Mouse (Mus musculus) gonadal fat pad, adult 2 months (tissue): Measurements from ENCODE around the gene Phactr1. TPM values are rescaled to one million over a fixed set of nuclear protein-coding genes. Genes with fewer than 3 reads are reported as not detected.

ENCODE experiments used
- DNase-seq: peaks from one replicate; pipeline ENCODE4 v3.0.0-alpha.2; 2012; ENCODE audit warnings: low read depth
- polyA plus RNA-seq: library from polyadenylated mRNA; depleted of rRNA; stranded (reverse); fragments of >200 nt; gene quantifications from 2 replicates; pipeline ENCODE4 v1.2.3, GENCODE M21; 2012

The Phactr1 gene
- polyA plus RNA-seq, 1 experiment: 5.3 TPM

DNA sequence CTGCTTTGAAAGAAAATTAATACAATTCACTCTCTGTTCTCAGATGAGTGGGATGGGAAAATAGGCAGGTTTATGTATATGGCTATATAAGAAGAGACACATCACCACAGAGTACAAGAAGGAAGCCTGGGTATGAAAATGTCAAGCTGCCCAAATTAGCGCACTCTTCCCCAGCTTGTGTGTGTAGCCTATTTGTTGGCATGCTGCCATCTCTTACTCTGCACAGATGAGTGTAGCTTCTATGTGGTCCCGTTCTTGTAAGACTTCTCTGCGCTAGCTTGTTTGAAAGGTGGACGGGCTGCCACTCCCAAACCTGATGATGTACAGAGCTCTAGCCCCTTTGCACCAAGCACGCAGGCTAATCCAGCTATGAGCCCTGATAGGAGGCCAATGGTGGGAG lies 78.7 kb downstream of the Phactr1 start:
- no peak for DNase-seq

DNA sequence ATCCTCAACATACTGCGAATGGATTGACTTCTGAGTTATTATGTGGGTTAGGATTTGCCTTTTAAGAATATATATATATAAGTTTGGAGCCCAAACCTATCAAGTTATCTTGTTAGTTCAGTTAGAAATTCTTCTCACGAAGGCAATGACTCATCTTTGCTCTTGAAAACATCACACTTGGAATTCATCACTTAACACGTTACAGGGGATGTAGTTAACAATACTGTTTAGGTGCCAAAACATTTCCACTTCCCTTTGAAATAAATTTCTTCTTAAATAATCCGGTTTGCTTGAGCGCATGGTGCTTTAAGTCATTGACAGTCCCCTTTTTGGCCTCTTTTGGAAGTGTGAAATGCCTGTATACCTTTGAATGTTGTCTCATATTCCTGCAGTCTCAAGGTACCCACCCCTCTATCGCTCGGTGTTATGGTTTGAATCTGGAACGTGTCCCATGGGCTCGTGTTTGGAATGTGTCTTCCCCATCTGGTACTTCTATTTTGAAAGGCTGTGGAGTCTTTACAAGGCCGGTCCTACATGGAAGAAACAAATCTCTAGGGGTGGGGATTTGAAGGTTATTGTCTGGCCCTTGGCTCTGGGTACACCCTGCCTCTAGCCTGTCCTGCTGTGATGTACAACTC lies 80.6 kb downstream of the Phactr1 start:
- no peak for DNase-seq

DNA sequence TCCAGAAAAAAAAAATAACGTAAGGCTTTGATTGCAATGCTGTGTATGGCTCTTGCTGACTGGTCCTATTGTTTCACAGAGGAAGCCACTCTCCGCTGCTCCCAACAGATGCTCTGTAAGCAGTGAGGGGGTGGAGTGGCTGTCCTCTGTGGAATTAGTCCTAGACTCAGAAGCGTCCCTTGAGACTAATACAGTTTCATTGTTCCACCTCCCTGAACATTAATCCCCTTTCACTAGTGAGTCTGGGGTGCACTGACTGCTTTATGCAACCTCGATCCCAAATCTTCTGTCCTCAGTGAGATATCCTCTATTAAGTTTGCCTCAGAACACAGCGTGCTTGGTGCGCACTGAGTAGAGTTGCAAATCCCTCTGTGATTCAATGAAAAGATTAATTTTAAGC lies 91.9 kb downstream of the Phactr1 start:
- DNase-seq: no peak

DNA sequence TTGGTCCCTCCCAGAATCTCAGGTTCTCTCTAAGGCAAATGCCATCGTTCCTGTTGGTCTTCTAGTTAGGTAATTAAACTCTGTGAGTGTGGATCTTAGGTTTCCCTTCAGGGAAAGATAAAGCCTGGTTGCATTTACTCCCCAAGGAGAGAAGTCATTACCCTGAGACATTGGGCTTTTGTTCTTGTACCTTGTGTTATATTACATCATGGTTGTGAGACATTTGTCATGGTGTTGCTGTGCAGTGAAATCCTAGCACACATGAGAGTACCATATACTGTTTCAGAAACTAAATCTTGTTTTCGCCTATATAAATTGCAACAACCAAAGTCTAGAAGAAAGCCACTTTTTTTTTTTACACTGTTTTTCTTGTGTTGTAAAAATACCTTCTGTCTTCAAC lies 93.6 kb downstream of the Phactr1 start:
- no peak for DNase-seq

DNA sequence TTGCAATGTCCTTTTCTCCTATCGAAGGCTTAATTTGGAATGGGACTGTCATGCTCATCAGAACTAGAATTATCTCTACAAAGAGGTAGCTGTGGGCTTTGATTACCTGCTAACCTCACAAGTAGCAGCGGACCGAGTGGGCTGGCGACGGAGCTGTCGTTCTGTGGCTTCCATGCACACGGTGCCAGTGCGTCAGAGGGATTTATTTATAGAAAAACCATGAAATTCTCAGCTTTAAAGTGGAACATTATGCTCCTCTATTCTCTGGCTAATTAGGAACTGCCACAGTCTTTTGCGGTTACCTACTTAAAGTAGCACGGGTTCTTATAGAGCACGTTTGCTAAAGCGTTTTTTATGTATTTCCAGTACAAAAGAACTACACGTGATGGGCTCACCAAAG lies 101.7 kb downstream of the Phactr1 start:
- DNase-seq: no peak

DNA sequence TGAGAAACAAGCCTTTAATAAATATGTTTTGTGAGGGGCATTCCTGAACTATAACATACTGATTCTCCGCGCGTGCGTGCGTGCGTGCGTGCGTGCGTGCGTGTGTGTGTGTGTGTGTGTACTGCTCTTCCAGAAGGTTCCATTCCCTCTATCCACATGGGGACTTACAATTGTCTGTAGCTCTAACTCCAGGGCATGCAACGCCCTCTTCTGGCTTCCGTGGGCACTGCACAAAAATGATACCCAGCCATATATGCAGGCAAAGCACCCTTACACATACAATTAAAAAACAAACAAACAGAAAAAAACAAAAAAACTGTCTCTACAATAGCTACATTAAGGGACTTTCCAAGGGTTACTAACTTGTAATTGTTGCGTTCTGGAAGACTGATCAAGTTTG lies 108.8 kb downstream of the Phactr1 start:
- no peak for DNase-seq

DNA sequence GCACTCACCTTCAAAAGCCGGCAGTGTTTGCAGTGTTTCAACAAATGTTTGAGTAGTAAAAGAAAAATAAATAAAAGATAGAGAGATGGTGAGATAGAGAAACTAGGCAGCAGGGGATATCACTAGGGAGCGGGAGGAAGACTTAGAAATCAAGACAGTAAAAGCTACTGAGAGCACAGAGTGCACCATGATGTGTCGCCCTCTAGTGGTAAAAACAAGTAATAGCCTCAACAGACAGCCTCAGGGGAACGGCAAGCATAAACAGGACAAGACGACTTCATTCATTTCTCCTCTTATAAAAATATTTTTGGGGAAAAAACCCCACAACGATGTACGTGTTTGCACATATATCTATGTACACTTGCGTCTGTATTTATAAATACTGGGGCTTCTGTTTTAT lies 111.9 kb downstream of the Phactr1 start:
- DNase-seq: no peak

DNA sequence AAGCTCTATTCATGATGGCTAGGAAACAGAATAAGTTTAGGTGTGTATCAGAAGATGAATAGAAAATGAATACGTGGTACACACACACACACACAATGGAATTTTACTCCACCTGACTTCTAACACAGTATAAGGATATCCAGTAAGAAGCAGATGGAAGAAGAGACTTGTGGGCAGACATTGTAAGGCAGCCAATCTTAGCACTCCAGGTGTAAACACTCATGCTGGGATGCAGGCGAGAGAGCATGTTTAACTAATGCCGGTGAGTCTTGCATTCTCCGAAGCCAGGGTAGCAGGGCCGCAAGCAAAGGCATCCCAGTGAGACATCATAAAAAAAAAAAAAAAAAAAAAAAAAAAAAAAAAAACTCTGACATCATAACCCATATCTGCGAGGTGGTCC lies 120.1 kb downstream of the Phactr1 start:
- no peak for DNase-seq

DNA sequence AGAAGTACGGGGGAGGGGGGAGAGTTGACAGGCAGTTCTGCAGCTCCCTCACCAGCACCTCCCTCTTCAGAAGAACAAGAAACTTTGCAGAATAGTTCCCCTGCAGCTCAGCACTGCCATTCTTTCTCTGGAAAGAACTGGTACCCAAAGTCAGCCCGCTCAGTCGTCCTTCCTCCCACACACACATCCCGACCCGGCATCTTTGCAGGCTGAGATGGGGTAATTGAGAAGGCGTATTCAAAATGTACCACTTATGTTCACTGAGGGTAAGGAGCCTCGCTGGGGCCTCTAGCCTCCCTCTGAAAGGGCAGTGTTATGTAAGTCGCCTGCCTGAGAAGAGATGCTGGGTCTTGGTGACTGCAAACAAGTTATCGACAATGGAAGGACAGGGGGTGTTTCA lies 123.9 kb downstream of the Phactr1 start:
- DNase-seq: no peak

DNA sequence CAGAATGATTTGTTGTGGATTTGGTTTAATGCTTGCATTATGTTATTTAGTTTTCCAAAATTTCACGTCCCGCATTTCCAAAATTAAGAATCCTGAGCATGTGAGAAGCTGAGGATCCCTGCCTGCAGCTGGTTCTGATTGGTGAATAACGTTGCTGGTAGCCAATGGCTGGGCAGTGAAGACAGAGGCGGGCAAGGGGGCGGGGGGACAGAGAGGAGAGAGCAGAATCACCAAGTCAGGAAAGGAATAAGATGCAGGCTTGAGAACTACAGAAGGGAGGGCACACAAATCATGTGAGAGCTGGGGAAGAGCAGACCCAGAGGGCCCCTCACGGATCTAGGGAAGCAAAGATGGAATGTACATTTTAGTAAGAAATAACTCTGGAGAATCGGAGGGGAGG lies 132.3 kb downstream of the Phactr1 start:
- DNase-seq: no peak

DNA sequence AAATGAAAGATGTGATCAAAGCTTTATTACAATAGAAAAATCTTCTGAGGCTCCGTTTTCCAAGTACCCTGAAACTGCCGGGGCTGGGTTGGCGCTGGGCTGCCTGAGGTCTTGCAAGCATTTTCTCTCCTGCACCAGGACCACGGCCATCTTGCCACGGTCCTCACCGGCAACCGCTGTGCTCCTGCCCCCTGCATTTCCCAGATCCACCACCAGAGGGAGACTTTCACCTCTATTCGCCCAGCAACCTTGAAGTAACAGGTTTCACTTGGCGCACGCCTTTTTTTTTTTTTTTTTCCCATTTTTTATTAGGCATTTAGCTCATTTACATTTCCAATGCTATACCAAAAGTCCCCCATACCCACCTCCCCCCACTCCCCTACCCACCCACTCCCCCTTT lies 138.0 kb downstream of the Phactr1 start:
- DNase-seq: no peak

DNA sequence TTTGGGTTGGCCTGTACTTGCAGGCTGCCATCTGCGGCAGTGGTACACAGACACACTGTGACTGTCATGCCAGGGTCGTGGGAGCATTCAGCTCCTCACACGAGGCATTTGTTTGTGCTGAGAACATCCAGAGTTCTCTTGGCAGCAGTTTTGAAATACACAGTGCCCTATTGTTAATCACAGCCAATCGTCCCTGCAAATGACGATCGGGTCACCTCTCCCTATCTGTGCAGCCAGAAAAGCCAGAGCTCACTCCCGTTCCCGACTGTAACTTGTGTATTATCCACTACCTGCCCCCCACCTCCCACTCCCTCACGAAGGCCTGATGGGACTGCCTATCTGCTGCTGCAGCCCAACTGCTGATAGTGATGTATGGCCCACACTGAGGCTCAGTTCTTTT lies 140.1 kb downstream of the Phactr1 start:
- no peak for DNase-seq

DNA sequence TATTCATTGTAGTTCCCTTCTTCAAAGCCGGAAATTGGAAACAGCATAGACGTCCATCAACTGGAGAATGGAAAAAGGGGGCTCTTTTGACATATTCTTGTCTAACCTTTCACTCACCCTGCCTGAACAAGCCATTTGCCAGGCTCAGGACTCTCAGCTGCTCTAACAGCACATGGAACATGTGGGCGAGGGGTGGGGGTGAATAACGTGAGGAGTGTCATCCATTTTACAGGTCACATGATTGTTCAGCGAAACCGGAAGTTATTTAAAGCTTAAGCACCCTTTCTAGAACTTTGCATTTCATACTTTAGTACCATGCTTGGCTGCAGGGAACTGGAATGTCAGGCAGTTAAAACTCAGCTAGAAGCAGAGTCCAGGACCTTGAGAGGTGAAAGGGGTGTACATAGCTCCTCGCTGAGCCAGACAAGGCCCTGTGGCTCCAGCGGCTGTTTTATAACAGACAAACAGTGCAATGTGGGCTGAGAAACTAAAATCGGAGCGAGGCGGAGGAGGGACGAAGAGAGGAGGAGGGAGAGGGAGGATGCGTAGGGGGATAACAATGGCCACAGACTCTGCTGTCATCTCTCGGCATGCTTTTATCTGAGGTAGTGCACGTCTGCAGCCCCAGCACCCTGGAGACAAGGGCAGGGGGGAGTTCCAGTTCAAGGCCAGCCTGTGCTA lies 141.1 kb downstream of the Phactr1 start:
- no peak for DNase-seq

DNA sequence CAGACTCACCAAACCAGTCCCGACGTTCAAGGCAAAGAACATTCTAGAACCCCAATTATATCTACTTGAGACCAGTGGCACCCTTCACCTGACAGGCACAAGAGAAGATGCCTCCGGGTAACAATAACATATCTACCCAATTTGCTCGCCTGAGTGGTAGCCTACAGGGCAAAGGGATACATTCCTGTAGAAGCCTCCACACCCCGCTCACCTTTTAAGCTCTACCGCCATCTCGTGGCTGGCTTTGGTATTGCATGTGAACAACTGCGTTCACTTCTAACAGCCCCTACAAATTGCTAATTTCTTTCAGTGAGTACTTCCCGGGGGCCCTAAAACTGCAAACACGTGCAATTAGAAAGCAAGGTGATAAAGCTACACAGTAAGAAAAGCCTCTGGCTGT lies 142.1 kb downstream of the Phactr1 start:
- peak; percentile 9 for DNase-seq

DNA sequence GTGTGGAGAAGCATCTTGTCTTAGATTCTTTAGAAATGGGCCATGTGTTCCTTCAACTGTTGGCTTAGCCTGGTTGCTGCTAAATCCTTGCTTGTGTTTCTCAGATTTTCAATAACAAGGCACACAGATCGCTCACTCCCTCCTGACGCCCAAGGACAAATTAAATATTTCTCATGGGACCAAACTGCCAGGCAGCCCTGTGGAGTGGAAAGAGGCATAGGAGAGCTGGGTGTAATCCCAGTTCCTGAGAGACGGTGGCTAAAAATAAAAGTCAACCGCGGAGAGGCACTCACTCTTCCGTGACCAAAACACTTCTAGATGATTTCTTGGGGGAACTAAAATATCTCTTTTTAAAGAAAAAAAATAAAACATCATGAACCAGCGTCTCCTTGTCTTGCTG lies 143.5 kb downstream of the Phactr1 start:
- DNase-seq: no peak

DNA sequence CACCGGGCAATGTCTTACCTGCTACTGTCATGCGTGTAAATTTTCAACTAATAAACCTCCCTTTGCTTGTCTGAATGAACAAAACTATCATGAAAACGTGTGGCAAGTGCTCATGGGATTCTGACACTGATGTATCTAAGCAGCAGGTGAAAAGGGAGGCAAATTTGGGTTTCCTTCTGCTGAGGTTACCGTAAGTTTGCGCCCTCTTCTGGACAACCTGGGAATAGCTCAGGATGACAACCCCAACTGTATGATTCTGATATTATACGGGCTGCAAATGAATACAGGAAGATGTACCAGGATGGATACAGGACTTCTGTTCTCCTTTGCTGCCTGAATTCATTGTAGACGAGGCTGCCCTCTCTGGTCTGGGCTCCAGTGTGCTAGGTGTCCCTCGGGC lies 146.2 kb downstream of the Phactr1 start:
- DNase-seq: no peak

DNA sequence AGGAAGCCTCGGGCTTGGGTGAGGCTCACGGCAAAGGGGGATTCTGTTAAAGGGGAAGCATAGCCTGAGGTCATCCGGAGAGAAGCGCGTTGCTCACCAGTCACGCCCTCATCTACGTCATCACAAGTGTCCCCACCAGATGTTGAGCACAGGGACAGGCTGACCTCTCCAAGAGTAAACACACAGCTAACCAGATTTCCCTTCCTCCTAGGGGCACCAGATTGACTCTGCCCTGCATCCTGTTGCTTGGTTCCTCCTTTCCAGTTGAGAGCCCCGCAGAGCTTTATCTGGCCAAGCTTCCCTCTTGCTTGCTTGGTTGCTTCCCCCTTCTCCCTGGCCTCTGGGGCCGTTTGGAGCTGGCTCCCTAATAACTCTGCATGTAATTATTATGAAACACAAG lies 148.6 kb downstream of the Phactr1 start:
- no peak for DNase-seq

DNA sequence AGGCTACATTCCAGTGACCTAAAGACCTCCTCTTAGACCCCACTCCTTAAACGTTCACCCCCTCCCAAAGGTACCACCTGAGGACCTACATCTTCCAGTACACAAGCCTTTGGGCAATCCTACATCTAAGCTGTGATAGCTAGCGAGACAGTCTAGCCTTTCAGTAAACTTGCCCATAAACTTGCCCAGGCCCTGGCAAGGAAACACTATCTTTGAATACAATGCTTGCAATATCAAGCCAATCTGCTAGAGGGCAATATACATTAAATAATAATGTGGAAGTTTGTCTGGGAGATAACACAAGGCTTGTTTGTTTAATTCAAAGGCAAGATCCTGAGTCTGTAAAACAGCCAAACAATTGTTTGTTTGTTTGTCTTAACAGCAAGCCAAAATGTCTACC lies 155.0 kb downstream of the Phactr1 start:
- no peak for DNase-seq

DNA sequence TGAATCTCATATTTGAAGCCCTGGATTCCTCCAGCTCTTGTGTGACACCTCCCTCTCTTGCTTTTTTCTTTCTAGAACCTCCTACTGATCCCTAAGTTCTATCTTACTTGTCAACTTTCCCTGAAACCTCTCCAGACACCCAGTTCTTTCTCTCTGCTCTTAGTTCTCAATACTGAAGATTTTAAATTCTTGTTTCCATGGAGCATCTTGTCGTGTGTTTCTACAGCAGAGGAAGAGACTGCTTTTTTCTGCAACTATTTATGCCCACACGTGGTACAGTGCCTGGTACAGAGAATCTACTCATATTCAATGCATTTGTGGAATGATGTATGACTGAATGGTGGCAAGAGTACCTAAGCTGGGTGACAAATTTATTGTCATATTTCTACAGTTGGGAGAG lies 158.9 kb downstream of the Phactr1 start:
- DNase-seq: no peak

DNA sequence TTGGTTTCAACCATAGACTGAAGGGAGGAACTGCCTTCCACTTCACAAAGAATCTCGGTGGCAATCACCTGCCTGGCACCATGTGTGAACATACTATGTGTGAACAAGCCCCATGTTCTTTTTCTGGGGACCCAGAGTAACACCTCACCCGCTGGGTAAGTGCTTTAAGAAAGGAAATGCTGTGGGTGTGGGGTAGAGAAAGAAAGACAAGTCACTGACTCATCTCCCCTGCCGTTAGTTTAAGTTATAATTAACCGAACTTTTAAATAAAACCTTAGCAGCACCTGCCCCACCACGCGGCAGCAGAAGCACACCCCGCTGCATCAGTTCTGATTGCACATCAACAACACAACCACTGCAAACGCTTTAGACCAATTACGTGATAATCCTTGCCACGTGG lies 171.7 kb downstream of the Phactr1 start:
- no peak for DNase-seq

DNA sequence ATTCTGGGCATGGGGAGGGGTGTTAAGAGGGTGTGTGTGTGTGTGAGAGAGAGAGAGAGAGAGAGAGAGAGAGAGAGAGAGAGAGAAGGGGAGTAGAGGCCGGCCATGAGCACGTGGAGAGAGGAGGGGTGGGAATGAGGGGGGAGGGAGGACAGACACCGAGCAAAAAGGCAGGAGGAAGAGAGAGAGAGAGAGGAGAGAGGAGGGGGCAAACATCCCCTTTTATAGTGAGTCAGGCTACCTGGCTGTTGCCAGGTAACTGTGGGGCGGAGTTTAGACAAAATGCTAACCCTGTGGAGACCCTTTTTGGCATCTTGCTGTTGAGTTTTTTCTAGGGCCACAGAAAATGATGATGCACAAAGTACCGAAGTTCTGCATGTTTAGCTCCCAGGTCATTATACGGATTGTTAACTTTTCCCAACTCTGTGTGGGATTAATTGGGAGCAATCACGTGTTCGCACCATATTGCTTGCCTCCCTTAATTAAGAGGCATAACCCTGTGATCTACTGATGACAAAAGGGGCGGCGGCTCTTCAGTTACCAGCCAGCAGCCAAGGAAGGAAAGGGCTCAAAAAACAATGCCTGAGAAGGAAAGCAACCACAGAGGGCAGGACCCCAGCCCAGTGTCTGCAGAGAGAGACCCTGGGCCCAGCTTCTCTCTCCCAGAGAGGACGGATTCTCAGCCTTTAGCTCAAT lies 173.6 kb downstream of the Phactr1 start:
- DNase-seq: no peak

DNA sequence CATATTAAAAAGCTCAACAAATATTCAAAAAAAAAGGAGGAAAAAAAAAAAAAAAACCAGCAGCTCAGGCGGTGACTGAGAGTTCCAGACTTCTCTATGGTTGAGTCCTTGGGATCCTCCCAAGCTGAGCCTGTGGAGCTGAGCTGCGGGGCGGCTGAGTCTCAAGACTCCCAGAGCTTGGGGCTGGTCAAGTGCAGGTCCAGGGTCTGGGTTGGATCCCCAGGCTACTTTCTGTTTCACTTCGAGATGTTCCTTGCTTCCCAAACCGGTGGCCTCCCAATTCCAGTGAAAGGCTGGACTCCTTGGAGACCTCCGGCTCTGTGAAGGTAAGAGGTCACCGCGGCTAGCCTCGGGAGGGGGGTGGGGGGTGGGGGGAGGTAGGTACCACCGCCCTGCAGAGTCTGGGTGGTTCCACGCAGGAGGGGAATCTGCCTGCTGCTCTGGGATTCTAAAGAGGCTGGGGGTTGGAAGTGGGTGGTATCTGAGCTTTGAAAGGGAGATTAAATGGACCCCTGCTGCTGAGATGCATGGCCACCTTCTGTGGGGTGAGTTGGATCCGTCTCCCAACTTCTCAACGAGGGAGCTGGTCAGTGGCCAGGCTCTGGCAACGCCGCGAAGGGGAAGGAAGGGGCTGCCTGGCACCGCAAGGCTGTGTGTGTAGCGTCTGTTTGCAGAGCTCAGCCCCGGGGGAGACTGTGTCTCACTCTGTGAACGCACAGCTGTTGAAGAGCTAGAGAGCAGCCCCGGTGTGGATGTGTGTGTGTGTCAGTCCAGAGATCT lies 185.9 kb downstream of the Phactr1 start:
- DNase-seq: no peak

DNA sequence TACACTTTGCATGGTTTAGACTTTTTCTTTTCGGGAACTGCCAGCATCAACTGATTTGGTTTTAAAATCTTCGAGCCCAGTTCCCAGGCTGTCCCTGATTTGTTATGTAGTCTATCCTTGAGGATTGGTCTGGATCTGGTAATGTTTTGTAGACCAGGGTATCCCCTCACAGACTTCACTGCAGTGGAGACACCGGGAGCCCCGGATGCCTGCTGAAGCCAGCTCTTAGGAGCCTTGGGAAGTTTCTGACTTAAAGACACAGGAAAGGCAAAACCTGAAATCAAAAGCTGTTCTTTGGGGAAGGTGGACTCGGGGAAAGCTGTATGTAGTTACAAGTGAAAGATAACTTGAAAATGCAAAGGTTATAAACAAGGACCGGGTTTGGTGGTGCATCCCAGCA lies 186.6 kb downstream of the Phactr1 start:
- no peak for DNase-seq
